Mouse (Mus musculus) C2C12 (cell line): ENCODE measurements around the gene Fkbp5.

ENCODE experiments used
- CTCF ChIP-seq: IDR thresholded peaks from one replicate; pipeline ENCODE4 v1.5.1; 2011; ENCODE audit not compliant: control insufficient read depth, insufficient read depth, insufficient read length
- MYOD1 ChIP-seq: IDR thresholded peaks from one replicate; pipeline ENCODE4 v1.6.1; 2011; ENCODE audit warnings: low read depth; ENCODE audit not compliant: control insufficient read depth, insufficient read length
- USF1 ChIP-seq: IDR thresholded peaks from one replicate; pipeline ENCODE4 v1.6.1; 2011; ENCODE audit warnings: low read depth, mild to moderate bottlenecking, control low read depth, moderate library complexity

DNA sequence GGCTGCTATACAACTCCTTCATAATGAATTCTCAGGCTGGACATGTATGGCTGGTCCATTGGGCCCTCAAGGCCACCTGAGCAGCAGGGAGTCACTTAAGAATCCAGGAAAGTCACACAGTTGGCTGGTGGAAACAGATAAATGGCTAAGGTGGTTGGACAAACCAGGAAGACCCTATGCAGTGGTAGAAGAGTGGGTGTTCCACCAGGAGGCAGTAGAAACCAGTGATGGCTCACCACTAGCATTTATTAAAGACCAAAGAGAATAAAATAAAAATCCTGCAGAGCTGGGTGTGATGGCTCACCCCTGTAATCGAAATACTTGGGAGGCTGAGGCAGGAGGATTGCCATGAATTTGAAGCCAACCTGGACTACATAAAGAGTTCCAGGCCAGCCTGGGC, 29.6 kb upstream of the Fkbp5 start:
- TF ChIP-seq MYOD1, result no peak
- no peak for TF ChIP-seq CTCF
- TF ChIP-seq USF1, result no peak
